Mouse (Mus musculus): ENCODE results near the gene Cfap54.

DNA sequence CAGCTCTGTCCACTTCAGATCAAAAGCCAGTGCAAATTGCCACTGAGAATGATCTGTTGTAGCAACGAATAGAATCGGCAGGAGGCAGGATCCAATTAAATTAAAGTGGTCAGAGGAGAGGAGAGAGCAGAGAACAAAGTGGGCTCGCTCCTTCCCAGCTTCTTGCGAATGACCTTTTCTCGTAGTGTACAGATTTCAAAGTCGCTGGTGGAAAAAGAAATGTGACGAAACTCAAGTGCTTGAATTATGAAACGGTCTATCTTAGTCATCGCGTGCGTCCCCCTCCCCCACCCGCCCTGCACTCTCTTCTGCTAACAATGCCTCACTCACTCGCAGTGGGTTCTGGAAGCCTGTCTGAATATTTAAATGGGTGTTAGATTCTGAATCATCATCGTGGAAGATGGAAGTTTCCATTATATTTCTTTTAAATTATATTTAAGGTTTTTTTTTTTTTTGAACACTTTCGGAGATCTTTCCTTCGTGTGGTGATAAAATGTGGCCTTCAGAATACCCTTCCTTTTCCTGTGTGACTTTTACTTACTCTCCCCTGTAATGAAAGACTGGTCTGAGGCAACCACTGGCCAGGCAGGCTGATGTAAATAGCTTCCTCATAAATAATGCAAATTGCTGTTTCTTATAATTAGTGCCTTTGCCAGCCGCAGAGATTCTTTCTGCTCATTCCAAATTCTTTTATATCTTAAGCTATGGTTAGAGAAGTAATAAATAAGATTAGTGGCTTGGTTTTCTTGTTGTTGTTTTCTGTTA is 2.0 kb upstream of the Cfap54 start:
- TF ChIP-seq CTCF (IDR thresholded peaks at IDR 0.05; ENCODE audit: insufficient read depth, low read depth, low read length): no peak
- TF ChIP-seq POLR2A (IDR thresholded peaks at IDR 0.05; ENCODE audit: insufficient read depth, low read depth, low read length): no peak
